Mouse (Mus musculus) inflammation-experienced regulatory T-cells, adult 6 months (primary cell): ENCODE measurements around the gene Acd. TPM values are rescaled to one million over a fixed set of nuclear protein-coding genes. Genes with fewer than 3 reads are reported as not detected.

Source experiments
- polyA plus RNA-seq, 3 experiments: library from polyadenylated mRNA; unstranded; fragments of 100-300 nt; shearing (Covaris generic); gene quantifications; one replicate each; pipeline ENCODE4 v1.2.1; 2017

Gene Acd
- polyA plus RNA-seq, 3 experiments from 2014 or later, result 53.2 to 71.2 (median 54.5) TPM

Other genes starting within 250 kb of the Acd start
- 1 to 10 TPM in 1 of 3 experiments, under 1 TPM in 1, not detected in 1; 0.48 to 2.2 TPM for gene Tppp3, start 229.6 kb downstream of the Acd start, polyA plus RNA-seq
- gene Zdhhc1, start 204.2 kb downstream of the Acd start, polyA plus RNA-seq, result 1 to 10 TPM; 1.1 to 2.2 (median 1.8) TPM
- not detected for gene Hsd11b2, start 182.3 kb downstream of the Acd start, polyA plus RNA-seq
- gene Atp6v0d1, start 135.1 kb downstream of the Acd start, polyA plus RNA-seq, result 10 to 100 TPM; 31.8 to 38.3 (median 38.3) TPM
- gene Ripor1, start 95.8 kb downstream of the Acd start, polyA plus RNA-seq, result 1 to 10 TPM; 6.1 to 9.3 (median 8.7) TPM
- 10 to 100 TPM; 52.4 to 66.1 (median 56.0) TPM for gene Ctcf, start 64.5 kb downstream of the Acd start, polyA plus RNA-seq
- gene Agrp, start 63.7 kb downstream of the Acd start, polyA plus RNA-seq, result 1 to 10 TPM in 2 of 3 experiments, under 1 TPM in 1; 0.74 to 2.5 (median 1.5) TPM
- 1 to 10 TPM; 4.6 to 6.8 (median 6.6) TPM for gene Carmil2, start 14.8 kb downstream of the Acd start, polyA plus RNA-seq
- 10 to 100 TPM in 1 of 3 experiments, 1 to 10 TPM in 2; 7.2 to 11.0 (median 9.0) TPM for gene Pard6a, start within 50 bp of the Acd start, polyA plus RNA-seq
- not detected for gene 4933405L10Rik, start 6.6 kb upstream of the Acd start, polyA plus RNA-seq
- gene Enkd1, start 7.1 kb upstream of the Acd start, polyA plus RNA-seq, result 1 to 10 TPM; 1.3 to 2.9 (median 1.9) TPM
- gene Gfod2, start 57.6 kb upstream of the Acd start, polyA plus RNA-seq, result 1 to 10 TPM; 1.7 to 5.9 (median 3.9) TPM
- 1 to 10 TPM; 5.3 to 8.7 (median 5.9) TPM for gene Ranbp10, start 126.2 kb upstream of the Acd start, polyA plus RNA-seq
- not detected for gene Tsnaxip1, start 126.6 kb upstream of the Acd start, polyA plus RNA-seq
- 10 to 100 TPM; 13.8 to 22.1 (median 18.4) TPM for gene Cenpt, start 152.2 kb upstream of the Acd start, polyA plus RNA-seq
- 1 to 10 TPM; 5.5 to 6.7 (median 6.0) TPM for gene Thap11, start 154.0 kb upstream of the Acd start, polyA plus RNA-seq
- 10 to 100 TPM; 10.8 to 70.1 (median 13.0) TPM for gene Nutf2, start 159.5 kb upstream of the Acd start, polyA plus RNA-seq
- 10 to 100 TPM; 28.1 to 41.1 (median 33.9) TPM for gene Edc4, start 179.8 kb upstream of the Acd start, polyA plus RNA-seq
- gene Nrn1l, start 192.5 kb upstream of the Acd start, polyA plus RNA-seq, result 1 to 10 TPM in 2 of 3 experiments, not detected in 1; 1.2 to 1.8 TPM
- gene Pskh1, start 199.3 kb upstream of the Acd start, polyA plus RNA-seq, result 10 to 100 TPM; 10.0 to 14.4 (median 11.1) TPM
- gene Ctrl, start 232.8 kb upstream of the Acd start, polyA plus RNA-seq, result 1 to 10 TPM; 3.0 to 4.1 (median 3.4) TPM
- gene Psmb10, start 237.3 kb upstream of the Acd start, polyA plus RNA-seq, result 100 to 1,000 TPM; 368 to 388 (median 373) TPM
- gene Lcat, start 242.3 kb upstream of the Acd start, polyA plus RNA-seq, result under 1 TPM; 0.44 to 0.67 (median 0.45) TPM